Mouse (Mus musculus): ENCODE data around the gene Kif2a. TPM values are rescaled to one million over a fixed set of nuclear protein-coding genes. Genes with fewer than 3 reads are reported as not detected.

Gene Kif2a
- polyA plus RNA-seq, 1 experiment from 2014 or later, result 31.9 TPM

- ATAC-seq (ENCODE audit: low FRiP score), result no peak
Observed at GRCm38 (mm10) chr13:107039493-107039892, 17.6 kb upstream of the Kif2a start.

GRCm38 (mm10) chr13:107038346-107038745, 16.4 kb upstream of the Kif2a start:
- H3K9me3 ChIP-seq, result no peaks in the 10 kb centered on the region
- no peak overlapping the region for H3K9ac ChIP-seq
- no peak for ATAC-seq (ENCODE audit: low FRiP score)
- H3K27ac ChIP-seq, result no peak overlapping the region
- no peak overlapping the region for H3K4me3 ChIP-seq (replicated peaks)
- no peaks in the 10 kb centered on the region for H3K36me3 ChIP-seq (replicated peaks)
- no peak overlapping the region for H3K4me2 ChIP-seq
- WGBS, result 92% methylated on average over 2 of the region's 2 CpGs
- no peaks in the 10 kb centered on the region for H3K27me3 ChIP-seq
- no peaks in the 10 kb centered on the region for H3K4me1 ChIP-seq

More at GRCm38 (mm10) chr13:107039493-107039892, 17.6 kb upstream of the Kif2a start:
- Histone ChIP-seq H3K9ac (no peak overlapping the region), H3K27me3 (no peaks in the 10 kb centered on the region), H3K9me3 (no peaks in the 10 kb centered on the region), H3K4me2 (no peak overlapping the region), H3K4me3 (replicated peaks) (no peak overlapping the region), H3K36me3 (replicated peaks) (no peaks in the 10 kb centered on the region), H3K4me1 (no peaks in the 10 kb centered on the region), H3K27ac (no peak overlapping the region)
- WGBS, result 86% methylated on average over 4 of the region's 4 CpGs

GRCm38 (mm10) chr13:107035511-107036113, 13.7 kb upstream of the Kif2a start:
- Histone ChIP-seq H3K27ac (no peak overlapping the region), H3K36me3 (replicated peaks) (no peaks in the 10 kb centered on the region), H3K4me1 (no peaks in the 10 kb centered on the region), H3K9ac (no peak overlapping the region), H3K4me3 (replicated peaks) (no peak overlapping the region), H3K9me3 (no peaks in the 10 kb centered on the region), H3K4me2 (no peak overlapping the region), H3K27me3 (no peaks in the 10 kb centered on the region)
- ATAC-seq (ENCODE audit: low FRiP score), result no peak
- WGBS, result 90% methylated on average over 3 of the region's 3 CpGs

- no peaks in the 10 kb centered on the region for H3K4me1 ChIP-seq
- H3K27ac ChIP-seq, result no peak overlapping the region
- WGBS, result 84% methylated on average over 4 of the region's 4 CpGs
- H3K9me3 ChIP-seq, result no peaks in the 10 kb centered on the region
- ATAC-seq (ENCODE audit: low FRiP score), result no peak
- H3K4me3 ChIP-seq (replicated peaks), result no peak overlapping the region
- H3K27me3 ChIP-seq, result no peaks in the 10 kb centered on the region
- H3K4me2 ChIP-seq, result no peak overlapping the region
- H3K36me3 ChIP-seq (replicated peaks), result no peaks in the 10 kb centered on the region
- no peak overlapping the region for H3K9ac ChIP-seq
Observed at GRCm38 (mm10) chr13:107035078-107035477, 13.2 kb upstream of the Kif2a start.

- Histone ChIP-seq H3K36me3 (replicated peaks) (no peaks in the 10 kb centered on the region), H3K9ac (no peak overlapping the region), H3K4me2 (no peak overlapping the region), H3K4me1 (no peaks in the 10 kb centered on the region), H3K27ac (no peak overlapping the region), H3K9me3 (no peaks in the 10 kb centered on the region), H3K4me3 (replicated peaks) (no peak overlapping the region), H3K27me3 (no peaks in the 10 kb centered on the region)
- 41% methylated on average over 1 of the region's 1 CpGs for WGBS
- ATAC-seq (ENCODE audit: low FRiP score), result no peak
Observed at GRCm38 (mm10) chr13:107034028-107034920, 12.3 kb upstream of the Kif2a start.

GRCm38 (mm10) chr13:107031228-107031627, 9.3 kb upstream of the Kif2a start:
- Histone ChIP-seq H3K27me3 (no peaks in the 10 kb centered on the region), H3K4me3 (replicated peaks) (no peak overlapping the region), H3K9me3 (no peaks in the 10 kb centered on the region), H3K36me3 (replicated peaks) (no peaks in the 10 kb centered on the region), H3K27ac (no peak overlapping the region), H3K4me1 (no peaks in the 10 kb centered on the region), H3K9ac (no peak overlapping the region), H3K4me2 (no peak overlapping the region)
- no peak for ATAC-seq (ENCODE audit: low FRiP score)

- Histone ChIP-seq H3K9ac (no peak overlapping the region), H3K27ac (no peak overlapping the region), H3K27me3 (no peaks in the 10 kb centered on the region), H3K4me1 (peaks cover 5% of the 10 kb centered on the region; the same call in 1 of the 2 replicates), H3K4me2 (no peak overlapping the region), H3K36me3 (replicated peaks) (no peaks in the 10 kb centered on the region), H3K4me3 (replicated peaks) (no peak overlapping the region), H3K9me3 (no peaks in the 10 kb centered on the region)
- WGBS, result 87% methylated on average over 4 of the region's 4 CpGs
- ATAC-seq (ENCODE audit: low FRiP score), result no peak
Observed at GRCm38 (mm10) chr13:107027218-107027617, 5.3 kb upstream of the Kif2a start.

DNA sequence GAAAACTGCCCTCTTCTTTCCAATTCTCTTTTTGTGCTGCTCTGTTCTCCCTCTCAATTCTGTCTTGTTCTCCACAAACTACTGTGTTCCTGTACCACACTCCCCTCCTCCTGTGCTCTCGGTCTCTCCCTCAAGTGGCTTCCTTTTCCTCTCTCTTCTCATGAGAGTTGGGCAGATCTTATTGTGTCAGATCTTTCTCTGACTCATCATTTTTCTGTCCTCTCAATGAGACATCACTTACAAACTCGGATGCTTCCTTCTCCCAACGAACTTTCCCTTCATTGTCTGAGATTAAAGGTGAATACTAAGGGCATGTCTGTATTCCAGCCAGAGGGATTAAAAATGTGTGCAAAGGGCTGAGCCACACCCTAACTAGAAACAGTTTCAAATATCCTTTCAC, 3.7 kb upstream of the Kif2a start:
- Histone ChIP-seq H3K27me3 (no peaks in the 10 kb centered on the region), H3K4me1 (peaks cover 5% of the 10 kb centered on the region; the same call in 1 of the 2 replicates), H3K4me3 (replicated peaks) (no peak overlapping the region), H3K27ac (no peak overlapping the region), H3K9me3 (no peaks in the 10 kb centered on the region), H3K9ac (no peak overlapping the region), H3K4me2 (no peak overlapping the region), H3K36me3 (replicated peaks) (no peaks in the 10 kb centered on the region)
- ATAC-seq (ENCODE audit: low FRiP score), result no peak
- WGBS, result 75% methylated on average over 3 of the region's 3 CpGs

GRCm38 (mm10) chr13:107022266-107023171, 593 bp upstream of the Kif2a start:
- WGBS, result 1% methylated on average over 72 of the region's 97 CpGs
- Histone ChIP-seq H3K27me3 (no peaks in the 10 kb centered on the region), H3K4me3 (replicated peaks) (peak overlapping the region; percentile 91), H3K36me3 (replicated peaks) (no peaks in the 10 kb centered on the region), H3K4me2 (peak overlapping the region; percentile 66), H3K4me1 (peaks cover 19% of the 10 kb centered on the region), H3K27ac (peak overlapping the region; percentile 97), H3K9me3 (no peaks in the 10 kb centered on the region), H3K9ac (peak overlapping the region; percentile 94)
- ATAC-seq (ENCODE audit: low FRiP score), result peak; percentile 95

DNA sequence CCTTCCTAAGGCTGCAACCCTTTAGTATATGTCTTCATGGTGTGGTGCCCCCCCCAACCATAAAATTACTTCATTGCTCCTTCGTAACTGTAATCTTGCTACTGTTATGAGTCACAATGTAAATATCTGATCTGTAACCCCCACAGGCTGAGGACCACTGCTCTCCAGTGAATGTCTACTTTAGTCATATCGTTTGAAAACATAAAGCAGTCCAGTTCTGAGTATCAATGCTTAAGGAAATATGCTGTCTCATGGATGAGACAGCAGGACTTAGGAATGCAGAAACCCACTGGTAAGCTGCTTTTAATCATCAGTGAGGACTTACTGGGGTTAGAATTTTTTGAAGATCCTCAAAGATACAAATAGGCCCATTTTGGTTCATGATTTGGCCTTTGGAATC, 2.5 kb downstream of the Kif2a start:
- Histone ChIP-seq H3K27ac (no peak overlapping the region), H3K4me1 (peaks cover 19% of the 10 kb centered on the region), H3K9me3 (no peaks in the 10 kb centered on the region), H3K27me3 (no peaks in the 10 kb centered on the region), H3K4me2 (no peak overlapping the region), H3K36me3 (replicated peaks) (peaks cover 8% of the 10 kb centered on the region; the same call in 1 of the 2 replicates), H3K9ac (no peak overlapping the region), H3K4me3 (replicated peaks) (no peak overlapping the region)
- ATAC-seq (ENCODE audit: low FRiP score), result no peak
- 88% methylated on average over 2 of the region's 2 CpGs for WGBS

DNA sequence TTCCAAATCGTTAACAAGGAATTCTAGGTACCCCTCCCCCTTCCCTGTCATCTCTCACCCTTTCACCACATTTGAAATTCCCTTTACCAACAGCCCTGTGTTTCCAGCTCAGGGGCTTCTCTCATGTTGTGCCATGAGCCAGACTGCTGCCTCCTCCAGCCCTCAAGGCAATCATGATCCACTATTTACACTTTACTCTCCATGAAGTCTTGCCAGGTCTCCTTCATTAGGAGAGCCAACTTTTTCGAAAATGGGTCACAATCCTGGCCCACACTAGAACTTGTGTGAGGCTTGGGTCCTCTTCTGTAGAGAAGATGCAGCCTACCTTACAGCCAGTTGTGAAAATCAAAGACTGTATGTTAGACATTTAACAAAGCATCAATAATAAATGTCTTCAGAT, 8.0 kb downstream of the Kif2a start:
- Histone ChIP-seq H3K27ac (no peak overlapping the region), H3K4me2 (no peak overlapping the region), H3K4me3 (replicated peaks) (no peak overlapping the region), H3K4me1 (peaks cover 21% of the 10 kb centered on the region), H3K9ac (no peak overlapping the region), H3K36me3 (replicated peaks) (peaks cover 8% of the 10 kb centered on the region; the same call in 1 of the 2 replicates), H3K9me3 (no peaks in the 10 kb centered on the region), H3K27me3 (no peaks in the 10 kb centered on the region)
- WGBS, result 55% methylated on average over 2 of the region's 2 CpGs
- ATAC-seq (ENCODE audit: low FRiP score), result no peak

DNA sequence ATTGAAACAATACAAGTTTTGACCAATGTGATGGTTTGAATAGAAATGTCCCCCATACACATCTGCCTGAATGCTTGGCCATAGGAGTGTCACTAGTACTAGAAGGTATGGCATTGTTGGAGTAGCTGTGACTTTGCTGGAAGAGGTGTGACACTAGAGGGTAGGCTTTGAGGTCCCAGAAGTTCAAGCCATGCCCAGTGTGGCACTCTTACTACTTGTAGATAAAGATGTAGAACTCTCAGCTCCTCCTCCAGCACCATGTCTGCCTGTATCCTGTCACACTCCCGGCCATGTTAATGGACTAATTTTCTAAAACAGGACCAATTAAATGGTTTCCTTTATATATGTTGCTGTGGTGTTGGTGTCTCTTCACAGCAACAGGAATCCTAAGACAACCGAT, 10.3 kb downstream of the Kif2a start:
- ATAC-seq (ENCODE audit: low FRiP score), result no peak
- no peak overlapping the region for H3K4me3 ChIP-seq (replicated peaks)
- no peak overlapping the region for H3K4me2 ChIP-seq
- H3K27me3 ChIP-seq, result no peaks in the 10 kb centered on the region
- peaks cover 20% of the 10 kb centered on the region for H3K4me1 ChIP-seq
- 88% methylated on average over 2 of the region's 2 CpGs for WGBS
- no peaks in the 10 kb centered on the region for H3K9me3 ChIP-seq
- peaks cover 3% of the 10 kb centered on the region; the same call in 1 of the 2 replicates for H3K36me3 ChIP-seq (replicated peaks)
- H3K9ac ChIP-seq, result no peak overlapping the region
- no peak overlapping the region for H3K27ac ChIP-seq

Data from forebrain, embryonic 12.5 days (tissue).